Mouse (Mus musculus) NIH3T3 (cell line): Measurements from ENCODE around the gene Rd3.

Source experiments
- DNase-seq: peaks from one replicate; pipeline ENCODE4 v3.0.0-alpha.2; 2012; ENCODE audit warnings: low read depth

Rd3 gene

DNA sequence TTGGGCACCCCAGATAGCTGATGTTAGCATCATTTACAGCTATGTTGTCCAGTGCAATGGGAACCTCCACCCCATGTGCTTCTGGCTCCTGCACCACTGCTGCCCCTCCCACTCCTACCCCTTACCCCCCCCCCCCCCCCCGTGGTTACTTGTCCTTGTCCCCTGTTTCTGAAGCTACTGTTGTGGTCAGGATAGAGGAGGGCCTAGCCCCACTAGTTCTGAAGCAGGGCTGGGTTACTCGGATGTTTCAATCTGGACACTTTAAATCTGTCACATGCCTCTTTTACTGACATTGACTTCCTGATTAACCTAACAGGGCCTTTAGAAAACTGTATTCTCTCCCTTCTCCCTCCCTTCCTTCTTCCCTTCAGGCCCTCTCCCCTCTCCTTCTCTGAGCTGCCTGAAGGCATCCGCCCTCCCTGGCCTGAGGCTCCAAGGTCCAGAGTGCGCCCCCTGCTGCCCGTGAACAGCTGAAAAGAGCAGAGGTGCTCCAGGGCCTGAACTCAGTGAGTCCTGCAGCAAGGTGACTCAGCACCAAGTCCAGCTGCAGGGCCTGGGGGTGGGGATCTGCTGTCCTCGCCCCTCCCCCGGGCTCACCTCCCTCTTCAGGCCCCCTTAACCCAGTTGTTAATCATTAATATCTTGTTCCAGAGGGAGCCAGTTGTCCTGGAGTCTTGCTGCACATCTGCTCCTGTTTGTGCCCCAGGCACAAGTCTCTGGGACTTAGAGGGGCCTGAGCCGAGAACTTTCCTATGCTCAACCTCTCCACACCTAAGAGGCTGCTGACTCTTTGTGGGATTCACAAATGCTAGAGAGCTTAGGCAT is 13.0 kb upstream of the Rd3 start:
- DNase-seq, result peak; percentile 95

DNA sequence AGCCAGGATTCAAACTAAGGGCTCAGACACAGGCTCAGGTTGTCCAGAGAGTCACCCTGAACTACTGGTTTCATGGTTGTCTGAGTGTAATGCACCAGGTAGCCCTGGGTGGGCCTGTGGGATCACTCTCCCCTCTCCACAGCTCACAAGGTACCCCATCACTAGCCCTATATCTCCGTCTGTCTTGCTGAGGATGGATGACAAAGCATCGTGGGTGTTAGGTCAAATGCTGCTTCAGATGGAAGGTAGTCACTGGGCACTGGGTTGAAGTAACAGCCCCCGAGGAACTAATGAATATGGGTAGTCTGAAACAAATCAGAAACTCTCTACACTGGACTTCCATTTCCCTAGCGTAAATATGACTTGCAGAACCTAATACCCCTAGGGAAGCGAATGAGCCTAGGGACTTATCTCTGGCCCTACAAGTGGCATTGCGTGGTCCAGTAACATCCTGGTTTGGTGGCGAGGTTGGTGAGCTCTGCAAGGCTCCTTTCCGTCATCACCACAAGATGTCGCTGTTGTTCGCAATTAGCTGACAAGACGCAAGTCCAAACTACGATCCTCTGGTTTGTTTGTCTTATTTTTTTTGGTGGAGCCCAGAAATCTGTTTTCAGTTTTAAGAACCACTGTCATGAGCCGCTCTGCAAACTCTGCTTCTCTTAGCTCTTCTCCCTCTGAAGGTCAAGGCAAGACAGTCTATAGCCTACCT is 12.2 kb upstream of the Rd3 start:
- DNase-seq, result peak; percentile 95

DNA sequence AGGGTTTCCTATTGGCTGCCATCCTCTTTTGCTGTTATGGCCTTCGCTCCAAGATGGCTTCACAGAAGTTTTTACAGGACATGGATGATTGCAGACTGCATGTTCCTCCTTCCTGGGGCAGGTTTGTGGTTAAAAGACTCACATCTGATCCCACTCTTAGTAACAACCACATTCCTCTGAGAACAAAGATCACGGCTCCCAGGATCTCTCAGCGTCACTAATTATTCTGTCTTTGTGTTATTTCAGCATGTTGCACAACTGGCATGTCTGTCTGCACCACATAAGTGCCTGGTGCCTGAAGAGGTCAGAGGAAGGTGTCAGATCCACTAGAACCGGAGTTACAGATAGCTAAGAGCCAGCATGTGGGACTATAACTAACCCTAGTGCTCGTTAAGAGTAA is 7.2 kb upstream of the Rd3 start:
- DNase-seq, result no peak

DNA sequence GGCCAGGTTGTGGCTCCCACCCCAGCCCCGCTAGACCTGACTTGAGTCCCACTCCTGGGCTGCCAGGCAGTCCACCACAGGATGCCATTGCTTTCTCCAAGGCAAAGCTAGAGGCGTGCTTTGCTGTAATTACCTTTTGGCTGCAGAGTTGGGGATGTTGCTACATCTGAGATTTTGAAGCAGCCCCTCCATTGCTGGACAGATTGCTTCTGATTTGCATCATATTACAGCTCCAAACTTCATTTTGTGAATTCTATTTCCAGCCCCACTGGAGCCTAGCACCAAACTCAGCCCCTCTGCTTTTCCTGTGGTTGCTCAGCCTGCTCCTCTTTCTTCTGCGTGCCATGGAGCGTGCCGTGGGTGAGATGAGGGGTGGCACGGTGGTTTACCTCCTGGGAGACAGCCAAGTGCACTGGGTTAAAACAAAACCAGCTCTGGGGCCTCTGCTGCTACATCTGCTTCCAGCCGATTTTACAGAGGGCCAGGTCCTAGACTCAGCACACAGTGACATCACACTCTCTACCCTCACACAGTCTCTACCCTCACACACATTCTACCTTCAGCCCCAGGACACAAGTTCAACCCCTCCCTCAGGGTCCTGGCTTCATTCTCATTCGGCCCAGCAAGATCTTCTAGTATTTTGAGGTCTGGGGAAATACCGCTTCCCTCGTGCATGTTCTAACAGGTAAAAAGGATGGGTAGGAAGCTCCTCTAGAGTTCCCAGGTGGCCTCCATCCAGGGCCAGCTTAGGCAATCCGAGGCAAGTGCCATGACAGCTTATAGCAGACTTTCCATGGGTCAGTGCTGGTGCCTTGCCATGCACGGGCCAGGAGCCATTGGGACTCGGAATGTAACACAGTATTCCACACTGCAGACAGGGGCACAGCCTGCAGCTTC is 2.4 kb upstream of the Rd3 start:
- peak; percentile 51 for DNase-seq

DNA sequence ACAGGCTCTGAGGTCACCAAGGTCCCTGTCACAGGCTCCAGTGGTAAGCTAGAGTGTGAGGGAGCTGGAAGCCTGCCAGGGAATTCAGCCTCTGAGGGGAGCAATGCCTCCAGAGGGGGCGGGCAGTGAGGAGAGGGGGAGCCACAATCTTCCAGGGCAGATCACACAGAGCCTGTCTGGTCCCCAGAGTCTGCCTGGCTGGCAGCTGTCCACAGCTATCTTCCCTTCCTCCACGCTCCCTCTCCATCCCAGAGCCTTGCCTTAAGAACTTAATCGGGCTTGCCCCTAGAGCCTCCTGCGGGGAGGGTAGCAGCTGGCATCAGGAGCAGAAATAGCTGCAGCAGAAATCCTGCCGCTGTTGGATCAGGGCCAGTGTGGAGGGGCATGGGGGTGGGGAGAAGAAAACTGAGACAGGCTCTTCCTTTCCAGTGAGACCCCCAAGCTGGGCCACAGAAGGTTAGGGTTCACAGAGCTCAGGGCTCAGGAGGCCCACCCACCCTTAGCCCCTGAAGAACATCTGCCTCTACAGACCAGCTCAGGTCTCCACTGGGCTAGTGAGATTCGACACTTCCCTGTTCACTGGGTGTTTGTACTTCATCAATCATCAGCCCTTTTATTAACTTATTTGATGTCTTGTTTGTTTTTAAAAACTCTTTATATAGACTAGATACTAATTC is 4.4 kb downstream of the Rd3 start:
- peak; percentile 62 for DNase-seq

DNA sequence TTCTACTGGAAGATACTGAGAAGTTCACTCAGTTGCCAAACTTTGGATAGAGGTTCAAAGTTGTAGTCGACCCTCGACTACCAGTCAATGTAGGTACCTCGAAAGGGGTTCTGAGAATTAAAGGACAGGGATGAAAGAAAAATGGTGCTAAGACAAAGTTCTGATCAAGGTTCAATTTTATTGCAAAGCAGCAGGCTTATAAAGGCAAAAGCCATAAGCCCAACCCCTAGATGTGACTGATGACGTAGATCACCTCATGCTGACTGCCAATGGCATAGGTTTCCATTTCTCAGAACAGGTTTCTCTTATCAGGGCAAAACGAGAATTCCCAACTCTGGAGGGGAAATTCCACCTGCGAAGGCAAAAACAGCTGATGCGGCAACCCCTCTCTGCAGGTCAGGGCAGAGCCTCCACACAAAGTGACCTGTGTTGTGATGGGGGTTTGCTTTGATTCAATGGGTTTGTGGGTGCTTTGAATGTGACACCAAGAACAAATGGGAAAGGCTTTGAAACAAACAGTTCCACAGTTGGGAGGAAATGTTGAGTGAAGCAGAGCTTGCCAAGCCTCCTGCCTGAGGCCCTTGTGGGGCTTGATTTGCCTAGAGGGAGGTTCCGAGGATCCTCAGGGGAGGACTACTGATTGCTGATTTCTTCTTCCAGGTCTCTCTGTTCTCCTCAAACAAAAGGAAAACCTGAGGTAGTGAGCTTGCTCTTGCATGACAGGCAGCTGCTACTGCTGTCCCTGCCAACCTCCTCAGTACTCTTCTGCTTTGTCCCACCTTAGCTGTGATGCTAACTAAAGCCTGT is 9.7 kb downstream of the Rd3 start:
- DNase-seq, result no peak

DNA sequence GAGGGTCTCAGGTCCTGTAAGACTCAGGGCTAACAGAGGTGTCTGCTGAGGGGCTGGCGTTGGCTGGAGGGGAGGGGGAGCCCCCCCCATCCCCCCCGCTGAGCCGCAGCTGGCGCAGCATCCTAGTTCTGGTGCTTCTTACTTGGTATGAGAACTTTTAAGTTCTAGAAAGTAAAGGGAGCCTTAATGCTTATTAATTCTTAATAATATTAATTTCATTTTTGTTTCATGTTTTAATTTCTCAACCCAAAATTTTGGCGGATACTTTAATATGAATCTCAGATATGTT is 10.3 kb downstream of the Rd3 start:
- no peak for DNase-seq

DNA sequence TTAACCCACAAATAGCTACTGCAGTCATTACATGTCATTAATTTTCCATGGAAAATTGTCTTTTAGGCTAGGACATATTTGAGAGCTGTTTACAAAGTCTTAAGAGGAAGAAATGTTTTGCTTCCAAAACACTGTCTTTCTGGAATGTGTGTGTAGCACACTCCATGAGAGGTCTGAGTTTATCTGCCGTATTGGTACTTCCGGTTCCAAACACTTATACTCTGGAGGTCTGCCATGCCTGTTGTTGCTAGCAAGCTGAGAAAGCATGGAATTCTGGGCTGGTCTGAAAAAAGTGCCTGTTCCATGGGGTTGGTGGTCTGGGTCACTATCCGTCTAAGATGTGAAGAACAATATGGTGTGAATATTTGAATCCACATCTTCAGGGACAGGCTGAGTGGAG is 11.5 kb downstream of the Rd3 start:
- no peak for DNase-seq

DNA sequence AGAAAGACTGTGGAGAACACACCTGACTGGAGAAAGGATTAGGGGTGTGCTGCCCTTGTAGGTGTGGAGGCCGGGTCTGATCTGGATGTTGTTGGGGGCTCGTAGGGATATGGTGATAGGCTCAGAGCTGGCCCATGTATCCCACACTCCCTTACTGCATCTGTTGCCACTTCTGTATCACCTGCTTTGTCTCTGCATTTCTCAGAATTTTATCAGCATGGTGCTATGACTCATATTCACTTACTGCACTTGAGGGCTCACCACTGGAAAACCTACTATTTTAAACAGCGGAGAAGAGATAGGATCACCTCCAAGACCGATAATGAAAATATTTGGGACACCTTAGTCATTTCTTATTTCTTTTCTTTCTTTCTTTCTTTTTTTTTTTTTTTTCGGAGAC is 11.9 kb downstream of the Rd3 start:
- DNase-seq, result no peak

DNA sequence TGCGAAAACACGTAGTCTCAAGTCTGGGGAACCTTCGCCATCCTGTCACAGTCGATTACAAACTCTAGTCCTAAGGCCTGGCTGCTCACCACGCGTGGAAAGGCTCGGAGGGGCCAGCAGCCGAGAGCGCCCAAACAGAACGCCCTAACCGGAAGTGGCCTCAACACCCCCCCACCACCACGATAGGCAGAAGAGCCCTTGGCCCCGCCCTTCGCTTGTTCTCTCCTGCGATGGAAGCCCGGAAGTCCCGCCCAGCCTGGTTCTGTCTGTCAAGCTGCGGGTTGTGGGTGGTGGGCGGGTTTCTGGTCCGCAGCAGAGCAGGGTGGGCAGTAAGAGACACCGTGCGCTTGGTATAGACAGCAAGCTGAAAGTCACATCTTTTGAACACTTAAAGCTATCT is 12.8 kb downstream of the Rd3 start:
- peak; percentile 97 for DNase-seq

DNA sequence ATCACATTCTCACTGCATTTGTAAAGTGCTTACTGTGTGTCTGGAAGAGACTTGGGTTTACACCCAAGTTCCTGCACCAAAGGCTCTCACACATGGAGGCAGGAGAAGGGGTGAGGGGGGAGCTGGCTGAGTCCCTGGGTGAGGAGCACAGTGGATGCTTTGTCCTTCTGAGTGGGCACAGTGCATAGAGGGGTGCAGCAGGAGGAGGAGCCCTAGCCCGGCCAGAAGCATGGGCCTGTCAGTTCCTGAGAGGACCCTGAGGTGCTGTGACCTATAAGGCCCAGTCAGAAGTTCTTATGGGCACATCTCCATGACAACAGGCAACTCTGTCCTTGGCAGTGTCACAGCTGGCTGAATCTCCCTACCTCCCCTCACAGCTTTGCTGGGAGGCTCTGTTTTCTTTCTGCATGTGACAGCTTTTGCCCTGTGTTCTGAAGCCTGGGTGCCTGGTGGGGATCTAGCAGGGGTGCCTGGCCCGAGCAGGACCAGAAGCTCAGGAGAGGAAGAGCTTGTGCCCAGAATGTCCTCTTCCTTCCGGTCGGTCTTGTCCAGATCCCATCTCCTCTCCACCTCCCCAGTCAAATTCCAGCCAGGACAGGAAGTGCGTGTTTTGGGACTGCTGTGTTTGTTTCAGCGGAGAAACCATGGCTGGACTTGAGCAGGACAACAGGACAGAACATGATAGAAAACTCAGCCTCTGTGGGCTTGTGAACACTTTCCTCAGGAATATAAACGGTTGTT is 15.0 kb downstream of the Rd3 start:
- no peak for DNase-seq

DNA sequence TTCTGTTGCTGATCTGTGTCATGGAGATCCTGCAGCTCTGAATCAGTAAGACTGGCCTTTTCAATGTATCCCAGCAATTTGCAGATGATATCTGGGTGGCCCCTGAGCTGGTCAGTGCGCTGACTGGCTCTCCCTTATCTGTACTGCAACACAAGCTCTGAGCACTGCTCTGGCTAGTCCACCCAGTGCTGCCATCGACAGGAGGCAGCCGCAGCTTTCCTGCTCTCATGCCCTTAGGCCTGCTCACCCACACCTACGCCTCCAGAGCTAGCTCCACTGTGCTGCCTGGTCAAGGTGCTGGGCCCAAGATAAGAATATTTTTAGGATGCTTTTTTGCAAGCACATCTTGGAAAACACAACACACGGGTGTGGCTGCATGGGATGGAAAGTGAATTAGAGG is 17.3 kb downstream of the Rd3 start:
- DNase-seq, result no peak

DNA sequence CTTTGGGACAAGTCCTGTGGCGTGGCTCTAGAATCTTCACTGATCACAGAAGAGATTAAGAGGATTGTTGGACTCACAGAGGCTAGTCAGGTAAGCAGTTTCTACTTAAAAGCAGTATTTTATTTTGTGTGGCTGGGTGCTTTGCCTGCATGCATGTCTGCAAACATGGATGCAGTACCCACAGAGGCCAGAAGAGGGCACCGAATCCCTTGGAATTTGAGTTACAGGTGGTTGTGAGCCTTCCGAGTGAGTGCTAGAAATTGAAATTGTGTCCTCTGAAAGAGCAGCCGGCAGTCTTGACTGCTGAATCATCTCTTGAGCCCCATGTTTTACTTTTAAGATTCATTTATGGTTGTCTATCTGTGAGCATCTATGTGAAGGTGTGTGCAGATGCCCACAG is 18.3 kb downstream of the Rd3 start:
- DNase-seq, result peak; percentile 81

DNA sequence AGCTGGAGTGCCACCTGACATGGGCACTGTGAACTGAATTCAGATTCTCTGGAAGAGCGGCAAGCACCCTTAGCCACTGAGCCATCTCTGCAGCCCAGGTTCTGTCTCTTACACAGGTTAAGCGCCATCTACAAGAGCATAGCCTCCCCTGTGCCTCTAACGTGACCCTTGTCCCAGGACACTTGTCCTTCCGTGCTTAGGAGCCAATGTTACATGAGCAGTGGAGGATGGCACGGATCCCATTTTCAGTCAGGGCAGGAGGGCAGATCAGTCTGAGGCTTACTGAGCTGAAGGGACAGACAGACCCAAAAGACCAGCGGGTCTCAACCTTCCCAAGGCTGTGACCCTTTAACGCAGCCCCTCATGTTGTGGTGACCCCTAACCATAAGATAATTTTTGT is 18.7 kb downstream of the Rd3 start:
- DNase-seq, result no peak

DNA sequence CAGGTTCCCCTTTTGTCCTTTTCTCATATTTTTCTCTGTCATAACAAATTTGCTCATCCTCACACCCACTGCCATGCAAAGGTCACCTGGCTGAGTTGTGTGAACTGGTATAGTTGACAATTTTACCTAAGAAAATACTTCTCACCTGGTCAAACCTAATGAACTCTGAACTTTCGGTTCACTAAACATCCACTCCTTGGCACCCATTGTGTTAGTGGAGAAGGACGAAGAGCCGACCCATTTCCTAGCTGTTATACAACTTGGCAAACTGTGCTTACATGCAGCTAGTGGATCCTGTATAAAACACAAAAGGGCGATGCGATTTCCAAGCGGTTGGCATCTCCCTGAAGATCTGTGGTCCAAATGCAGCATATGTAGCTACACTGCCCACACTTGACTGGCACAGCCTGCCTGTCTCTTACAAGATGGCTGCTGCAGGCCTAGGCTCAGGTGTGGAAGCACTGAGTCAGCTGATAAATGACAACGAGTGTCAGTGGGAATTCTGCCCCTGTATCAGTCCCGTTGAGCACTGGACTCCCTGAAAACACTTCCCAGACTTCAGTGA is 19.5 kb downstream of the Rd3 start:
- DNase-seq, result no peak

DNA sequence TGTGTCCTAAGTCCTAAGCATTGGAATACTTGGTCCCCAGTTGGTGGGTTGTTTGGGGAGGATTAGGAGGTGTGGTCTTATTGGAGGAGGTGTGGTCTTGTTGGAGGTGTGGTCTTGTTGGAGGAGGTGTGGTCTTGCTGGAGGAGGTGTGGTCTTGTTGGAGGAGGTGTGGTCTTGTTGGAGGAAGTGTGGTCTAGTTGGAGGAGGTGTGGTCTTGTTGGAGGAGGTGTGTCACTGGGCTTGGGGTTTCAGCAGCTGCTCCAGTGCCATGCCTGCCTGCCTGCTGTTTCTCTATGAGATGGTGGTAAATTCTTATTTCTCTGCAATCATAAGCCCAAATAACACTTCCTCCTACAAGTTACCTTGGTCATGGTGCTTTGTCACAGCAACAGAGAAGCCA is 21.9 kb downstream of the Rd3 start:
- no peak for DNase-seq
